Mouse (Mus musculus): Measurements from ENCODE around the gene Gm27027.

DNA sequence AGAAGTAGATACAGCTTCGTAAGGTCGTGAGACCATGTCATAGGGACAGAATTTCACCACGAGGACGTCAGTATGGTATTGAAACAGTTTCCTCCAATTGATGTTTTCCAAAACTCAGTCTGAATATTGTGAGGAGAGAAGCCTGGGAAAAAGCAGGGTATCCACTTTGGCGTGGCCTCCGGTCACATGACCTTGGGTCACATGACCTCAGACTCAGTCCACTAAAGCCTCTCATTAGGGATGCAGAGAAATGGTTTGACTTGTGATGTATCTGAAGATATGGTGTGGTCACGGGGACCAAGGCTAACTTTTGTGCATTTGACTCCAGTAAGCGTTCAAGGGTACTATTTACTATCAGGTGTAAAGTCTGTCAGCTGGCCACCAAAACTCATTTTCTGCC, 36.8 kb downstream of the Gm27027 start:
- TF ChIP-seq TAL1 (IDR thresholded peaks at IDR 0.05; ENCODE audit: low read length) = no peak
- TF ChIP-seq GATA1 (IDR thresholded peaks at IDR 0.05; ENCODE audit: low read length) = no peak

All from erythroblast, embryonic 14.5 days (primary cell).